Mouse (Mus musculus) spleen, embryonic (tissue): ENCODE results near the gene Eqtn.

ENCODE experiments used
- CTCF ChIA-PET: fragments of 350-600 bp; sonication (Branson Sonifier 250); formaldehyde crosslinking; loops from one replicate; lab custom pipeline; 2022; lab: Charles Lee

Eqtn gene

GRCm38 (mm10) chr4:94928743-94929142, at the start of gene Eqtn:
Gene Eqtn, minus strand, starts transcription at chr4:94928843.
- CTCF ChIA-PET, result no interaction called here

GRCm38 (mm10) chr4:94973321-94973720, 44.7 kb upstream of the Eqtn start:
- CTCF ChIA-PET, result no interaction called here

- CTCF ChIA-PET, result no interaction called here
Measured at GRCm38 (mm10) chr4:94952773-94953172, 24.1 kb upstream of the Eqtn start.

- CTCF ChIA-PET, result no interaction called here
Measured at GRCm38 (mm10) chr4:94941221-94941855, 12.7 kb upstream of the Eqtn start.

- CTCF ChIA-PET, result no interaction called here
Measured at GRCm38 (mm10) chr4:94901780-94902179, 26.9 kb downstream of the Eqtn start.

GRCm38 (mm10) chr4:94900744-94901143, 27.9 kb downstream of the Eqtn start:
- CTCF ChIA-PET, result no interaction called here
